Mouse (Mus musculus) layer of hippocampus, postnatal 10 days (tissue): ENCODE results near the gene Tnfrsf13b. TPM values are rescaled to one million over a fixed set of nuclear protein-coding genes. Genes with fewer than 3 reads are reported as not detected.
A peak's percentile ranks its signal among the peaks of the same experiment; 100 is the strongest.

Experiments
- DNase-seq, 2 experiments: peaks; one replicate each; pipeline ENCODE4 v3.0.0; 2021; ENCODE audit warnings: low spot score in 2 of 2
- long read RNA-seq: library from polyadenylated mRNA; stranded (forward); transcript quantifications from one replicate; pipeline ENCODE4 v2.0.0, GENCODE M21; 2023
- total RNA-seq, 2 experiments: library from RNA; stranded (reverse); gene quantifications; 2 replicates each; pipeline ENCODE4 v1.2.3; 2021

Gene Tnfrsf13b
- 1 to 10 TPM; 1.4 to 2.5 TPM for total RNA-seq
- long read RNA-seq, transcript Tnfrsf13b-205 (3 exons, 764 nt) = major isoform, 5 of 5 reads
- long read RNA-seq, partial matches to known transcripts = 0 of 5 reads
- long read RNA-seq, other reads (novel, unspliced or antisense) = 0 of 5 reads

GRCm38 (mm10) chr11:61126606-61127355 lies at the start of gene Tnfrsf13b:
Gene Tnfrsf13b (plus strand): TSS chr11:61126755.
- DNase-seq = no peak

- no peak for DNase-seq
Measured at GRCm38 (mm10) chr11:61081624-61082023, 44.9 kb upstream of the Tnfrsf13b start.

GRCm38 (mm10) chr11:61090195-61090594 lies 36.4 kb upstream of the Tnfrsf13b start:
- DNase-seq = no peak

GRCm38 (mm10) chr11:61091192-61091591 lies 35.4 kb upstream of the Tnfrsf13b start:
- no peak for DNase-seq

GRCm38 (mm10) chr11:61091642-61092262 lies 34.8 kb upstream of the Tnfrsf13b start:
- peak; percentile 85 to 88 for DNase-seq

GRCm38 (mm10) chr11:61098046-61098445 lies 28.5 kb upstream of the Tnfrsf13b start:
- no peak for DNase-seq

- DNase-seq = no peak
Measured at GRCm38 (mm10) chr11:61102397-61103339, 23.9 kb upstream of the Tnfrsf13b start.

- DNase-seq = peak; percentile 91 to 93
Measured at GRCm38 (mm10) chr11:61104241-61104901, 22.2 kb upstream of the Tnfrsf13b start.

- no peak for DNase-seq
Measured at GRCm38 (mm10) chr11:61108911-61109361, 17.6 kb upstream of the Tnfrsf13b start.

- DNase-seq = no peak
Measured at GRCm38 (mm10) chr11:61109707-61110106, 16.8 kb upstream of the Tnfrsf13b start.

GRCm38 (mm10) chr11:61110113-61110512 lies 16.4 kb upstream of the Tnfrsf13b start:
- DNase-seq = no peak

- no peak for DNase-seq
Measured at GRCm38 (mm10) chr11:61110928-61111327, 15.6 kb upstream of the Tnfrsf13b start.

- no peak for DNase-seq
Measured at GRCm38 (mm10) chr11:61111472-61111871, 15.1 kb upstream of the Tnfrsf13b start.

GRCm38 (mm10) chr11:61112323-61112995 lies 14.1 kb upstream of the Tnfrsf13b start:
- DNase-seq = no peak

GRCm38 (mm10) chr11:61116226-61116625 lies 10.3 kb upstream of the Tnfrsf13b start:
- DNase-seq = no peak

GRCm38 (mm10) chr11:61119996-61120583 lies 6.5 kb upstream of the Tnfrsf13b start:
- DNase-seq = no peak

- DNase-seq = no peak
Measured at GRCm38 (mm10) chr11:61122283-61122768, 4.2 kb upstream of the Tnfrsf13b start.

GRCm38 (mm10) chr11:61122769-61123288 lies 3.7 kb upstream of the Tnfrsf13b start:
- DNase-seq = no peak

GRCm38 (mm10) chr11:61123886-61124285 lies 2.7 kb upstream of the Tnfrsf13b start:
- no peak for DNase-seq
